Mouse (Mus musculus) stomach, embryonic 15.5 days (tissue): ENCODE results near the gene Rec8. TPM values are rescaled to one million over a fixed set of nuclear protein-coding genes. Genes with fewer than 3 reads are reported as not detected.

Experiments used
- ATAC-seq: fragments of 200-750 bp; cut with Nextera tagmentation; 2 replicates; pipeline ENCODE4 v1.8.0; 2017; ENCODE audit warnings: low read depth, moderate number of reproducible peaks, moderate TSS enrichment; ENCODE audit not compliant: insufficient read depth, low FRiP score
- H3K27ac ChIP-seq: fragments of 300-500 bp; sonication (generic); 2 replicates; pipeline ENCODE4 v1.5.1; 2015; ENCODE audit warnings: mild to moderate bottlenecking, inconsistent platforms
- H3K27me3 ChIP-seq: fragments of 300-500 bp; sonication (generic); replicated peaks from 2 replicates; pipeline ENCODE4 v1.6.1; 2015; ENCODE audit warnings: inconsistent platforms
- H3K36me3 ChIP-seq: fragments of 300-500 bp; sonication (generic); 2 replicates; pipeline ENCODE4 v1.6.1; 2015; ENCODE audit warnings: inconsistent platforms
- H3K4me1 ChIP-seq: fragments of 300-500 bp; sonication (generic); 2 replicates; pipeline ENCODE4 v1.6.1; 2015; ENCODE audit warnings: inconsistent platforms
- H3K4me2 ChIP-seq: fragments of 300-500 bp; sonication (generic); 2 replicates; pipeline ENCODE4 v1.6.1; 2015; ENCODE audit warnings: mild to moderate bottlenecking, inconsistent platforms
- H3K4me3 ChIP-seq: fragments of 300-500 bp; sonication (generic); replicated peaks from 2 replicates; pipeline ENCODE4 v1.5.1; 2015; ENCODE audit warnings: inconsistent platforms
- H3K9ac ChIP-seq: fragments of 300-500 bp; sonication (generic); 2 replicates; pipeline ENCODE4 v1.6.1; 2015; ENCODE audit warnings: inconsistent platforms
- H3K9me3 ChIP-seq: fragments of 300-500 bp; sonication (generic); 2 replicates; pipeline ENCODE4 v1.6.1; 2016; ENCODE audit warnings: inconsistent platforms
- WGBS: fragments of 180-500 bp; shearing (Covaris S2); methylation state at CpG from one replicate; pipeline ENCODE4 v1.1.7; 2015; 5-methylcytosine and 5-hydroxymethylcytosine counted together
- polyA plus RNA-seq: library from polyadenylated mRNA; unstranded; fragments of >200 nt; fragmentation: Nextera tagmentation; extraction: Ambion mirVana; gene quantifications from 2 replicates; pipeline ENCODE4 v1.2.1, GENCODE M21; 2015

Gene Rec8
- polyA plus RNA-seq, 1 experiment from 2014 or later: 9.2 TPM

- Histone ChIP-seq H3K27ac (no peak overlapping the region), H3K9ac (no peak overlapping the region), H3K27me3 (no peaks in the 10 kb centered on the region), H3K36me3 (peaks cover 13% of the 10 kb centered on the region; the same call in 1 of the 2 replicates), H3K4me3 (no peak overlapping the region), H3K4me1 (peaks cover 23% of the 10 kb centered on the region), H3K9me3 (no peaks in the 10 kb centered on the region), H3K4me2 (no peak overlapping the region)
- ATAC-seq: no peak
- WGBS: 76% methylated on average over 9 of the region's 9 CpGs
Measured at GRCm38 (mm10) chr14:55581981-55582681, 35.7 kb upstream of the Rec8 start.

- no peak overlapping the region for H3K9ac ChIP-seq
Measured at GRCm38 (mm10) chr14:55584303-55584701, 33.5 kb upstream of the Rec8 start.

GRCm38 (mm10) chr14:55584702-55585565, 32.9 kb upstream of the Rec8 start, which contains the start of gene Emc9:
TSS of gene Emc9 (minus strand) at chr14:55585302.
- H3K27ac ChIP-seq: peak within 1 kb of the TSS; percentile 54
- no peaks in the 10 kb centered on the region for H3K9me3 ChIP-seq
- ATAC-seq: peak; percentile 91
- peaks cover 13% of the 10 kb centered on the region; the same call in 1 of the 2 replicates for H3K36me3 ChIP-seq
- peak within 1 kb of the TSS; percentile 19; the same call in 1 of the 2 replicates for H3K9ac ChIP-seq
- peak within 1 kb of the TSS; percentile 57 for H3K4me3 ChIP-seq
- peak within 1 kb of the TSS; percentile 87 for H3K4me2 ChIP-seq
- no peaks in the 10 kb centered on the region for H3K27me3 ChIP-seq
- 4% methylated on average over 43 of the region's 43 CpGs for WGBS
- peaks cover 12% of the 10 kb centered on the region for H3K4me1 ChIP-seq

More at GRCm38 (mm10) chr14:55584303-55584701, 33.5 kb upstream of the Rec8 start:
- ATAC-seq: no peak
- Histone ChIP-seq H3K4me3 (peak overlapping the region; percentile 57), H3K27me3 (no peaks in the 10 kb centered on the region), H3K4me1 (peaks cover 12% of the 10 kb centered on the region), H3K36me3 (peaks cover 13% of the 10 kb centered on the region; the same call in 1 of the 2 replicates), H3K27ac (no peak overlapping the region), H3K4me2 (peak overlapping the region; percentile 87), H3K9me3 (no peaks in the 10 kb centered on the region)
- 32% methylated on average over 5 of the region's 5 CpGs for WGBS

- 39% methylated on average over 6 of the region's 6 CpGs for WGBS
- Histone ChIP-seq H3K36me3 (peaks cover 10% of the 10 kb centered on the region; the same call in 1 of the 2 replicates), H3K9ac (peak overlapping the region; percentile 19; the same call in 1 of the 2 replicates), H3K9me3 (no peaks in the 10 kb centered on the region), H3K4me3 (peak overlapping the region; percentile 57), H3K4me2 (peak overlapping the region; percentile 87), H3K27ac (peak overlapping the region; percentile 54), H3K4me1 (peaks cover 18% of the 10 kb centered on the region), H3K27me3 (no peaks in the 10 kb centered on the region)
- peak; percentile 51; the same call in 1 of the 2 replicates for ATAC-seq
Measured at GRCm38 (mm10) chr14:55585566-55585960, 32.3 kb upstream of the Rec8 start.

GRCm38 (mm10) chr14:55586149-55586548, 31.7 kb upstream of the Rec8 start:
- Histone ChIP-seq H3K27ac (0 out of 2 replicates have a peak overlapping the region, but pooled peaks have one; percentile 54), H3K27me3 (no peaks in the 10 kb centered on the region), H3K4me1 (peaks cover 18% of the 10 kb centered on the region), H3K36me3 (peaks cover 5% of the 10 kb centered on the region; the same call in 1 of the 2 replicates), H3K4me2 (no peak overlapping the region), H3K9ac (no peak overlapping the region), H3K9me3 (no peaks in the 10 kb centered on the region), H3K4me3 (no peak overlapping the region)
- WGBS: 80% methylated on average over 2 of the region's 2 CpGs
- no peak for ATAC-seq

GRCm38 (mm10) chr14:55589271-55589670, 28.6 kb upstream of the Rec8 start:
- Histone ChIP-seq H3K4me1 (peaks cover 27% of the 10 kb centered on the region), H3K4me2 (no peak overlapping the region), H3K27me3 (no peaks in the 10 kb centered on the region), H3K4me3 (no peak overlapping the region), H3K9me3 (no peaks in the 10 kb centered on the region), H3K27ac (no peak overlapping the region), H3K9ac (no peak overlapping the region), H3K36me3 (no peaks in the 10 kb centered on the region; the same call in 1 of the 2 replicates)
- WGBS: 91% methylated on average over 5 of the region's 5 CpGs
- ATAC-seq: no peak

GRCm38 (mm10) chr14:55589771-55590448, 27.9 kb upstream of the Rec8 start:
- WGBS: 75% methylated on average over 11 of the region's 11 CpGs
- Histone ChIP-seq H3K36me3 (peaks cover 4% of the 10 kb centered on the region), H3K4me2 (peak overlapping the region; percentile 91), H3K4me3 (peak overlapping the region; percentile 81), H3K27ac (peak overlapping the region; percentile 99; the same call in 1 of the 2 replicates), H3K27me3 (no peaks in the 10 kb centered on the region), H3K9me3 (no peaks in the 10 kb centered on the region), H3K9ac (0 out of 2 replicates have a peak overlapping the region, but pooled peaks have one; percentile 37), H3K4me1 (peaks cover 22% of the 10 kb centered on the region)
- no peak for ATAC-seq

GRCm38 (mm10) chr14:55590748-55591330, 27.0 kb upstream of the Rec8 start, which contains the start of gene Psme2:
TSS of gene Psme2 (minus strand) at chr14:55591113.
- Histone ChIP-seq H3K27me3 (no peaks in the 10 kb centered on the region), H3K9me3 (no peaks in the 10 kb centered on the region), H3K36me3 (peaks cover 13% of the 10 kb centered on the region), H3K9ac (peak within 1 kb of the TSS; percentile 77), H3K27ac (peak within 1 kb of the TSS; percentile 99), H3K4me2 (peak within 1 kb of the TSS; percentile 91), H3K4me3 (peak within 1 kb of the TSS; percentile 81), H3K4me1 (peaks cover 17% of the 10 kb centered on the region)
- ATAC-seq: peak; percentile 96
- WGBS: under 1% methylated on average over 22 of the region's 22 CpGs

- H3K4me3 ChIP-seq: peak within 1 kb of the TSS; percentile 81
- ATAC-seq: peak; percentile 90
- WGBS: under 1% methylated on average over 33 of the region's 33 CpGs
- H3K4me1 ChIP-seq: peaks cover 17% of the 10 kb centered on the region
- H3K4me2 ChIP-seq: peak within 1 kb of the TSS; percentile 91
- H3K36me3 ChIP-seq: peaks cover 19% of the 10 kb centered on the region
- H3K27me3 ChIP-seq: no peaks in the 10 kb centered on the region
- H3K9ac ChIP-seq: peak within 1 kb of the TSS; percentile 77
- H3K9me3 ChIP-seq: no peaks in the 10 kb centered on the region
- peak within 1 kb of the TSS; percentile 99 for H3K27ac ChIP-seq
Measured at GRCm38 (mm10) chr14:55591331-55591891, 26.4 kb upstream of the Rec8 start, which contains the start of gene Rnf31. TSS of gene Rnf31 (plus strand) at chr14:55591708.

GRCm38 (mm10) chr14:55592226-55592625, 25.6 kb upstream of the Rec8 start:
- H3K27ac ChIP-seq: peak overlapping the region; percentile 99
- peak overlapping the region; percentile 81 for H3K4me3 ChIP-seq
- H3K9ac ChIP-seq: peak overlapping the region; percentile 77
- H3K36me3 ChIP-seq: peaks cover 26% of the 10 kb centered on the region
- no peaks in the 10 kb centered on the region for H3K9me3 ChIP-seq
- no peaks in the 10 kb centered on the region for H3K27me3 ChIP-seq
- H3K4me2 ChIP-seq: peak overlapping the region; percentile 91
- 4% methylated on average over 16 of the region's 16 CpGs for WGBS
- no peak for ATAC-seq
- H3K4me1 ChIP-seq: peaks cover 17% of the 10 kb centered on the region
